In the genomic region with DNA sequence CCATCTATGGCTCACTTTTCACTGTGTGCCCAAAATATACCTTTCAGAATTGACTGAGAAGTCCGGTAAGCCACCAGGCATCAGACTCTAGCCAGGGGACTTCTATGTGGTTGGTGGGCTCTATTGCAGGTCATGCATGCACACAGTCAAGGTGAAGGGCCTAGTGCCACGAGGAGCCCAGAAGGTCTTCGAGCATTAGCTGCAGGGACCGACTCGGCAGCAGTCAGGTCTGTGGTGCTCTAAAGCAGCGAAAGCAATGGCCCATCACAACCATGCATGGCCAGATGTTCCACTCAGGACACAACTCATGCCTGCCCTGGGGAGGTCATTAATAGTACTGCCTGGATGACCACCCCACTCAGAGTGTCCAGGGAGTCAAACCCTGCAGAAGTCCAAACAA, we compare ENCODE assay signal across 21 mouse cellular contexts. TPM values are rescaled to one million over a fixed set of nuclear protein-coding genes. Genes with fewer than 3 reads are reported as not detected.
"Had no signal": no experiment of that assay in that cellular context is flagged by ENCODE, and none has a peak within 500 bp of the region (broad histone marks: within the 10 kb centered on the region; RNA-seq: fewer than 3 reads in every experiment).

No protein-coding gene starts in this region.

- H3K27me3 ChIP-seq: intestine, embryonic 15.5 days; kidney, embryonic 15.5 days; midbrain, embryonic 12.5 days; neural tube, embryonic 13.5 days; stomach, embryonic 15.5 days had no signal

- H3K4me2 ChIP-seq: intestine, embryonic 15.5 days; kidney, embryonic 15.5 days; liver, embryonic 11.5 days; lung, embryonic 14.5 days; midbrain, embryonic 12.5 days; neural tube, embryonic 13.5 days; stomach, embryonic 15.5 days had no signal

- H3K4me1 ChIP-seq: stomach, embryonic 15.5 days had no signal

- H3K4me3 ChIP-seq: intestine, embryonic 15.5 days; kidney, embryonic 15.5 days; midbrain, embryonic 12.5 days; neural tube, embryonic 13.5 days; stomach, embryonic 15.5 days had no signal

- DNase-seq: kidney, adult 11 months; kidney, adult 8-10 months; kidney, postnatal 10 days; kidney, postnatal 36 days; liver, postnatal 0 days; lung, embryonic 14.5 days; retina, postnatal 1 day; right cerebral cortex, postnatal 25 days; spleen, adult 18-20 months; thymus, postnatal 25 days had no signal

- H3K9me3 ChIP-seq: intestine, embryonic 15.5 days; kidney, embryonic 15.5 days; midbrain, embryonic 12.5 days; neural tube, embryonic 13.5 days; stomach, embryonic 15.5 days had no signal

- H3K27ac ChIP-seq: intestine, embryonic 15.5 days; kidney, embryonic 15.5 days; liver, embryonic 14.5 days; macrophage; neural tube, embryonic 13.5 days; stomach, embryonic 15.5 days had no signal

- ATAC-seq: intestine, embryonic 15.5 days; liver, postnatal 0 days; lung, postnatal 0 days had no signal

- H3K9ac ChIP-seq: intestine, embryonic 15.5 days; kidney, embryonic 15.5 days; liver, embryonic 14.5 days; liver, postnatal 0 days; lung, embryonic 14.5 days; midbrain, embryonic 12.5 days; neural tube, embryonic 13.5 days; stomach, embryonic 15.5 days had no signal

RNA-seq across cellular contexts. Expression of a gene that starts 52.5 kb away (rescaled TPM):
- total RNA-seq: megakaryocyte, adult 5-6 weeks; neutrophil, adult 5-6 weeks had no signal
- polyA plus RNA-seq: macrophage had no signal
